Mouse (Mus musculus): ENCODE results near the gene Rai1.

DNA sequence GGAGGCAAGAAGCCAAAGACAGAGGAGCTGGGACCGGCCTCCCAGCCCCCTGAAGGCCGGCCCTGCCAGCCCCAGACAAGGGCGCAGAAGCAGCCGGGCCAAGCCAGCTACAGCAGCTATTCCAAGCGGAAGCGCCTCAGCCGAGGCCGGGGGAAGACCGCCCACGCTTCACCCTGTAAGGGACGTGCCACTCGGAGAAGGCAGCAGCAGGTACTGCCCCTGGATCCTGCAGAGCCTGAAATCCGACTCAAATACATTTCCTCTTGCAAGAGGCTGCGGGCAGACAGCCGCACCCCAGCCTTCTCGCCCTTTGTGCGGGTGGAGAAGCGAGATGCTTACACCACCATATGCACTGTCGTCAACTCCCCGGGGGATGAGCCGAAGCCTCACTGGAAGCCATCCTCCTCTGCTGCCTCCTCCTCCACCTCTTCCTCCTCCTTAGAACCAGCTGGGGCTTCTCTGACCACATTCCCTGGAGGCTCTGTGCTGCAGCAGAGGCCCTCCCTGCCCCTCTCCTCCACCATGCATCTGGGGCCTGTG lies 84.8 kb downstream of the Rai1 start:
- no peak for TF ChIP-seq CTCF (IDR thresholded peaks at IDR 0.05; ENCODE audit: control insufficient read depth, insufficient read depth, insufficient read length)
- no peak for TF ChIP-seq MAX (IDR thresholded peaks at IDR 0.05)
- no peak for TF ChIP-seq USF1 (IDR thresholded peaks at IDR 0.05; ENCODE audit: low read depth)
- no peak for TF ChIP-seq FOSL1 (IDR thresholded peaks at IDR 0.05; ENCODE audit: insufficient read depth, low read length, poor library complexity, severe bottlenecking)
- no peak for TF ChIP-seq MYOG (IDR thresholded peaks at IDR 0.05; ENCODE audit: control insufficient read depth, extremely low read depth, insufficient read length)
